Mouse (Mus musculus) bone marrow, adult 2 months (tissue): ENCODE data around the gene Cabcoco1.

Experiments used
- CTCF ChIP-seq: fragments of 200-500 bp; IDR thresholded peaks from 2 replicates; pipeline ENCODE4 v1.5.1; 2011; ENCODE audit warnings: low read length, control low read depth; ENCODE audit not compliant: control insufficient read depth, insufficient read depth
- POLR2A ChIP-seq: fragments of 200-500 bp; IDR thresholded peaks from 2 replicates; pipeline ENCODE4 v1.6.1; 2011; ENCODE audit warnings: low read depth, mild to moderate bottlenecking, control low read depth, low read length, borderline replicate concordance; ENCODE audit not compliant: control insufficient read depth

- TF ChIP-seq CTCF (no peak), POLR2A (no peak)
Measured at GRCm38 (mm10) chr10:68491557-68491956, 50.1 kb downstream of the Cabcoco1 start.
